Mouse (Mus musculus) gastrocnemius, postnatal 10 days (tissue): ENCODE measurements around the gene Fbxl18. TPM values are rescaled to one million over a fixed set of nuclear protein-coding genes. Genes with fewer than 3 reads are reported as not detected.
A peak's percentile ranks its signal among the peaks of the same experiment; 100 is the strongest.
"Not testable (repeated sequence)": the region's sequence is repeated elsewhere in the genome, so short reads cannot be mapped to it uniquely, and the experiment has no call there.

ENCODE experiments used
- DNase-seq: peaks from one replicate; pipeline ENCODE4 v3.0.0; 2021; ENCODE audit warnings: mixed read lengths
- total RNA-seq, 2 experiments: library from RNA; stranded (reverse); gene quantifications; 2 replicates each; pipeline ENCODE4 v1.2.3; 2021

Gene Fbxl18
- total RNA-seq, 2 experiments from 2014 or later: 7.1 to 8.4 TPM

DNA sequence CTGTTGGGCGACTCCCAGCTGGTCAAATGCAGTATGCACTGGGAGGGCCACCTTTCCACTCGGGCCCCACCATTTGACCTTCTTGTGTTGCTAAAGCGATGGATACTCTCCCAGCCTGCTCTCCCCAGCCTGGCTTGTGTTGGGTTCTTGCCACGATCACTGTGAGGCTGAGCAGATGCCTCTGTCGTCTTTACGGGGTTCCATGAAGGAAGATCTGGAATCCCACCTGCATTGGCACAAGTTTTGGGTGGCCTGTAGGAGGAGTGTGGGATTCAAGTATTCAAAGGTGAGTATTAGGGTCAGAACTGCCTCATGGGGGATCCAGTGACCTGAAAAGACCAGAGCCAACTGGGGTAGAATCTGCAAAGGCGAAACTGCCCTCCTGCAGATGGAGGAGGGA, 5.4 kb upstream of the Fbxl18 start:
- no peak for DNase-seq

DNA sequence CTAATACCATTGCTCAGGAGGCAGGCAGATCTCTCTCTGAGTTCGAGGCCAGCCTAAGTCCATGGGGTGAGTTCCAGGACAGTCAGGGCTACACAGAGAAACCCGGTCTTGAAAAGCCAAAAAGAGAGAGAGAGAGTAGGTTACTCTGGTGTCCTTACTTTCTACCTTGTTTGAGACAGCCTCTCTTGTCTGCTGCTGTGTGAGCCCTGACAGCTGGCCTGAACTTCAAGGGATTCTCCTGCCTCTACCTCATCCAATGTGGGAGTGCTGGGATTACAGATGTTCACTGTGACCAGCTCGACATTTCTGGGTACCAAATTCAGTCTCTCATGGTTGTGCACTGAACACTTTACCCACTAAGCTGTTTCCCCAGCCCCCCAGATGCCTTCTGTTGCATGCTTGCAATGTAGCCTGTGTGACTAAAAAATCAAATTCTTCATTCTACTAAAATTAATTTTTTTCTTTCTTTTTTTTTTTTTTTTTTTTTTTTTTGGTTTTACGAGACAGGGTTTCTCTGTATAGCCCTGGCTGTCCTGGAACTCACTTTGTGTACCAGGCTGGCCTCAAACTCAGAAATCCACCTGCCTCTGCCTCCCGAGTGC, 4.8 kb upstream of the Fbxl18 start:
- DNase-seq: no peak

DNA sequence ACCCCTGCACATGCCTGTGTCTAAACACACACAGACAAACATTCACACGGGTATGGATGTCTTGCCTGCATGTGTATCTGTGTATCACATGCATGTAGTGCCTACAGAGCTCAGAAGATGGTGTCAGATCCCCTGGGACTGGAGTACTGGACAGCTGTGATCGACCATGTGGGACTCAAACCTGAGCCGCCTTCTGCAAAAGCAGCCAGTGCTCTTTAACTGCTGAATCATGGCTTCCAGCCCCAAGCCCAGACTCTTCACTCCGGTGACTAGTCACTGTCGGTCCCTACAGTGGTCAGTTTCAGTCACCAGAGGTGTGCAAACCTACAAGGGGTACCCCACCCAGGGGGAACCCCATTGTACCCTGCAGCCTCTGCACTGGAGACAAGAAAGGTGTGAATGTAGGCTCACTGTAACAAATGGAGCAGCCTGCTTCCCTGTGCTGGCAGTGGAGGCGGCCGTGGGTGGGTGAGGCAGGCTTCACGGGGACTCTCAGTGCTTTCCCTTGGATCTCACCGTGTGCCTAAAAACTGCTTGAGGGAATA, 3.9 kb upstream of the Fbxl18 start:
- no peak for DNase-seq

DNA sequence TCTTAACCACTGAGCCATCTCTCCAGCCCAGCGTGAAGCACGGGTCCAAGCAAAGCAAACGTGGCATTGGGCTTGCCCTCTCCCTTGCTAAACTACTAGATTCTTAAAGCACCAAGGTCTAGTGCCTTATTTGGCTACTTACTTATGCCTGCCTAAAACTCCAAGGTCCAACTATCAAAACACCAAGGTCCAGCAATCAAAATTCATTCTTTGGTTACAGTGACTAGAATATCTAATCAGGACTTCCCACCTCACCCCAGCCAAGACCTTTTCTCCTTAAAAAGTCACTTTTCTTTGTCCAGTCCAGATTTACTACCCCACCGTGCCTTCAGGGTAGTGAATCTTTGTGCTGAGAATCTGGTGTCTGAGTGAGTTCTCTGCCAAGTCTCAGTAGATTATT, 3.1 kb upstream of the Fbxl18 start:
- DNase-seq: no peak

DNA sequence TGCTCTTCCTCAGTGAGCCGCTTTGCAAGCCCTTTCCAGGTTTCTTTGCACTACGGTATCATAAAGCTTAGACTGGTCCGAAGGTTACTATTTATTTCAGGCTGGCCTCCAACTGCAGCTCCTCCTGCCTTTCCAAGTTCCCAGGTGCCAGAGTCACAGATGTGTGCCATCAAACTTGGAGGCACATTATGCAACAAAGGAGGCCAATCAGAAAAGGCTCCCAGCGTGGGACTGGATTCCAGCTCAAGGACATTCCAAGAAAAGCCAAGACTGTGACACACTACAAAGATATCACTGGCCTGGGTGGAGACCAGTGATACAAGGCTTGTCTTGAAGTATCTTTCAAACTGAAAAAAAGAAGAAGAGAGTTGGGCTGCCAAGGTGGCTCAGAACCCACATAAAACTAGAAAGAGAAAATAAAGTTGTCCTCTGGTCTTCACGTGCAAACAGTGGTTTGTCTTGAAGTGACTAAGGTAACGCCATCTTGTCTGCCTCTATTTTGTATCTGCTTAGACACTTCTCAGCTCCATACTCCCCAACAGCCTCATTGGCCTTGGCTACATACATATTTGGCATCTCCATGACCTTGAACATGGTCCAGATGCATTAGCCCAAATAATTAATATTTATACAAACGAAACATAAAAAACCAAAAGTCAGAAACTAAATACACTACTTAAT, 2.5 kb upstream of the Fbxl18 start:
- no peak for DNase-seq

DNA sequence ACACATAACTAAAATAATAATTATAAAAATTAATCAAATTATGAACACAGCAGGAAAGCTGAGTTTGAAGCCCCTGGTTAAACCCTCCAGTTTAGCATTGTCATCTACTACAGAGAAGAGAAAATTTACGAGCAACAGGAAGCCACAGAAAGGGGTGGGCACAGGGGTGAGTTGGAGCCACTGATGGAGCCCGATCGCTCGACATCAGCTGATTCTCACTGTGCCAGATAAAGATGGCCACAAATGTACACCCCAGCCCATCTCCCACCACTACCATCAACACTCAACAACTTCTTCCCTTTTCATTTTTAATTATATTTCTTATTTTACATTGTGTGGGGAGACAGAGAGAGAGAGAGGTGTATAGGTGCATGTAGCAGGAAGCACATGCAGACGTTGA, 1.5 kb upstream of the Fbxl18 start:
- no peak for DNase-seq

DNA sequence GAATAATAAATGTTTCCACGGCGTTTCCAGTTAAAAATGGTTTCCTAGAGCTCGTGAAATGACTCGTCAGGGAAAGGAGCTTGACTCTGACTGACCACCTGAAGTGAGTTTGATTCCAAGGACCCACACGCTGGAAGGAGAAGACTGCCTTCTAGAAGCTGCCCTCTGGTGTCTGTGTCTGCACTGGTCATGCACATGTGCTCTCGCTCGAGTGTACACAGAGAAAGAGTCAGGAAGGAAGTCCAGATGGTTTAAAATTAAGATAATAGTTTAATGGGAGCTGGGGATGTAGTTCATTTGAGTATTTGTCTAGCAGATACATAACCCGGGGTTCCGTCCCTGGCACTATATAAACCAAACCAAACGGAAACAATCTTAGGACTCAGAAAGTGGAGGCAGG, 971 bp upstream of the Fbxl18 start:
- DNase-seq: no peak

DNA sequence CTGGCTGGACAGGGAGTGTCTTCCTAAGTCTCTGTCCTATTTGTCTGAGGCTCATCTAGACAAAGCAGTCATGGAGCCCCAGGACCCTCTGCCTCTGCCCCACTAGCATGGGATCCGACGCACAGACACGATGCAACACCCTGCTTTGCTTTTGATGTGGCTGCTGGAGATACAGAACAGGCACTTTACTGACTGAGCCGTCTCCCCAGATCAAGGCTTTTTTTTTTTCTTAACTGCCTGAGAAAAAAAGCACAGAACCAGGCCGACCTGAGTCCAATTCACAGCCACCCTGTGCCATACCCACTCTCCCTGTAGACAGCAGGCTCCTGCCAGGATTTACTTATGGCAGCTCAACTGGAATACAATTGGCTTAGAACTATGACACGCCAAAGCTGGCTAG, 3.8 kb downstream of the Fbxl18 start:
- no peak for DNase-seq

DNA sequence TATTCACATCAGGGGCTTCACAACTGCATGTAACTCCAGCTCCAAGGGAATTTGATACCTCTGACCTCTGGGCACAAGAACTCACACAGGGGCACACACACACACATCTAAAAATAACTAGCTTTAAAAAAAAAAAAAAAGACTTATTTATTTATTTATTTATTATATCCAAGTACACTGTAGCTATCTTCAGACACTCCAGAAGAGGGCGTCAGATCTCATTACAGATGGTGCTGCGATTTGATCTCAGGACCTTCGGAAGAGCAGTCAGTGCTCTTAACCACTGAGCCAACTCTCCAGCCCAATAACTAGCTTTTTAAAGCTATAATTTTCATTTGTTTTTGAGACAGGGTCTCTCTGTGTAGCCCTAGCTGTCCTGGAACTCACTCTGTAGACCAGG, 7.7 kb downstream of the Fbxl18 start:
- not testable (repeated sequence) for DNase-seq

DNA sequence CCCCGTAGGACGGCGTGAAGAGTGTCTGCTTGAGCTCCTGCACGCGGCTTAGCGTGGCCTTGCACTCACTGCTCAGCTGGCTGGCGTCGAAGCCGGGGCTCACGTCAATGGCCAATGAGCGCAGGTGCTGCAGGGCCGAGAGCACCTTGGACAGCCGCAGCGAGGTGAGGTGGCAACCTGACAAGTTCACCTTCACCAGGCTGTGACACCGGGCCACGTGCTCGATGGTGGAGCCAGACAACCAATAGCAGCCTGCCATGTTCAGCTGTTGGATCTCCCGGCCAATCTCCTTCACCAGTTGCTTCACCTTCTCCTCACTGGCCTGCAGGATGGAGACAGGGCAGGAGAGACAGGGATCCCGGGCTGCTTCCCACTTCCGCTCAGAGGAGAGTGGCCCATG, 8.5 kb downstream of the Fbxl18 start:
- no peak for DNase-seq

DNA sequence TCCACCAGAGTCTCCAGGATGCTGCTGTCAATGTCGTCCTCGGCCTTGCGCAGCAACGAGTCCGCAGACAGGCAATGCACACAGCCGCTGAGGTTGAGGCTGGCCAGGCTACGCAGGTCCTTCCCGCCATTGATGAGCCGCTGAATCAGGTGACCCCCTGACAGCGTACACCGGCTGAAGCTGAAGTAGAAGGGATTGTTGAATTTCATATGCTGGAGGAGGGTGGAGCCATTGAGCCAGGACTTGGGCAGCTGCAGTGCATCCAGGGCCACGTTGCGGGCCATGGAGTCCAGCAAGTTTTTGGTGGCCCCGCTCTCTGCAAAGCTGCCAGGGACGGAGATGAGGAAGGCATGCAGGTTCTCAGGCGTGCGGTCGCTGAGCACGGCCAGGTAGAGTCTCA, 9.0 kb downstream of the Fbxl18 start:
- DNase-seq: no peak

DNA sequence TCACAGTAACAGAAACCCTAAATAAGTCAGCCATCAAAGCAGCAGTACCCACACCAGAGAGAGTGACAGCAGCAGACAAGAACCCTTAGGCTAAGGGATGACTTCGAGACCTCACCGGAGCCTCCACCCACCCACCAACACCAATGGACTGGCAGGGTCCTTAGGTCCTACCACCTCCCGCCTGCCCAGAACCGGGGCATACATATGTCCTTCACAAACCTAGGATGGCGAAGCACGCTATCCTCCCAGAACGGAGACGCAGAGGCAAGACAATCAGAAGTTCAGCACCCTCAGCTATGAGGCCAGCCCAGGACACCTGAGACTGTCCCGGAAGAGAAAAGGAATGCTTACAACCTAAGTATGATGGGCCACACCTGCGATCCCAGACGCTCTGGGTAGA, 12.8 kb downstream of the Fbxl18 start:
- DNase-seq: no peak

DNA sequence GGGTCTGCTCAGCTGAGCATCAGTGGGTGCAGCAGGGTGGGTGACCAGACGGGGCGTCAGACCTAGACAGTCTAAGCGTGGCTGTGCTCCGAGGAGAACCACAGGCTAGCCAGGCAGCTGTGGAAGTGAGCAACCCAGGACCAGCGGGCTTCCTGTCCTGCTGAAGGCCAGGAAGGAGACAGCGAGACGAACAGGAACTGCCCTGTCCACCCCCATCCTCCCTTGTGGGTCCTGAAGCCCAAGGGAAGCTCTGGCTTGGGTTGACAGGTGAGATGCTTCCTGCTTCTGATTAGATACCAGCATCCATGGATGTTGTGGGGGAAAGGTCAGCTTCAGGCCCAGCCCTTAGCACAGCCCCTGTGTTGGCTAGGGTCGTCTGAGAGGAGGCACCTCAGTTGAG, 13.3 kb downstream of the Fbxl18 start:
- DNase-seq: no peak

DNA sequence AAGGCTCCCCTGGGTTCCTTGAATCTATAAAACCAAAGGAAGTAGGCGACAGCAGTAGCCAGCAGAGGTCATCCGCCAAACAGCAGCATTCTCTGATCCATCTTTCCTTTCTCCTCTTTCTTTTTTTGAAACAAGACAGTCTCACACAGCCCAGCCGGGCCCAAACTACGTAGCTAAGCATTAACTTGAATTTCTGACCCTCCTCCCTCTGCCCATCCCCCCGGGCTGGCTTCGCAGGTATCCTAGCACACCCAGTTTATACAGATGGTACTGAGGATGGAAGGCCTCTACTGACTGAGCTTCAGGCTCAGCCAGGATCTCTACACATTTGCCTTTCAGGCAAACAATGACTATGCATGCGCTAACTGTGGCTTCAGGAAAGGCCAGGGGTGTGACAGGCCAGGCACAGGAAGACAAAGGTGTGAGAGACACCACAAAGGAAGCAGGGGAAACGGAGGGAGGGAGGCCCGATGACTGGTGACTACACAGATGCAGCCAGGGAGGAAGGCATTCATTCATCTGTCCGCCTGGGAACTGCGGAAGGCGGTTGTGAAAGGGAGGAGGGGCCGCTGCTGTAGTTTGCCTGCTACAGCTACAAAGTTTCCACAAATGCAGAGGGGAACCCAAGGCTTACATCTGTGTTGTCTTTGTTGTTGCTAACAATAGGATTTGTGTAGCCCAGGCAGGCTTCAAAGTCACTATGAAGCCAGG, 14.3 kb downstream of the Fbxl18 start:
- DNase-seq: no peak

DNA sequence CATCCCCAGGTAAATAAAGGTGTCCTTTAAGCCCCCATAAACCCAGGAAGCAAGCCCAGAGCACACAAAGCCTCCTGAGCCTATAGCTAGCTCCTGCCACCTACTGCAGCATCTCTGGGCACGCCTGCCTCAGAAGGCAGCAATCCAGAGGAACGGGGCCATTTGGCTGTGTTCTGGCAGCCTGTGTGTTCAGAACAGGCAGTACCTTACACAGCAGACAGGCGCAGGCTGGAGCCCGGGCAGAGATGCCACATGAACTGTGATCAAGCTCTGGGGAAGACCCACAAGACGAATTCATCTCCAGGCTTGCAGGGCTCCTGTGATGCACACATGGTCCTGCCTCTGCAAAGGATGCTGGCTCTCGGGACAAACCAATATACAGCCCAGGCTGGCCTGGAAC, 15.0 kb downstream of the Fbxl18 start:
- DNase-seq: no peak

DNA sequence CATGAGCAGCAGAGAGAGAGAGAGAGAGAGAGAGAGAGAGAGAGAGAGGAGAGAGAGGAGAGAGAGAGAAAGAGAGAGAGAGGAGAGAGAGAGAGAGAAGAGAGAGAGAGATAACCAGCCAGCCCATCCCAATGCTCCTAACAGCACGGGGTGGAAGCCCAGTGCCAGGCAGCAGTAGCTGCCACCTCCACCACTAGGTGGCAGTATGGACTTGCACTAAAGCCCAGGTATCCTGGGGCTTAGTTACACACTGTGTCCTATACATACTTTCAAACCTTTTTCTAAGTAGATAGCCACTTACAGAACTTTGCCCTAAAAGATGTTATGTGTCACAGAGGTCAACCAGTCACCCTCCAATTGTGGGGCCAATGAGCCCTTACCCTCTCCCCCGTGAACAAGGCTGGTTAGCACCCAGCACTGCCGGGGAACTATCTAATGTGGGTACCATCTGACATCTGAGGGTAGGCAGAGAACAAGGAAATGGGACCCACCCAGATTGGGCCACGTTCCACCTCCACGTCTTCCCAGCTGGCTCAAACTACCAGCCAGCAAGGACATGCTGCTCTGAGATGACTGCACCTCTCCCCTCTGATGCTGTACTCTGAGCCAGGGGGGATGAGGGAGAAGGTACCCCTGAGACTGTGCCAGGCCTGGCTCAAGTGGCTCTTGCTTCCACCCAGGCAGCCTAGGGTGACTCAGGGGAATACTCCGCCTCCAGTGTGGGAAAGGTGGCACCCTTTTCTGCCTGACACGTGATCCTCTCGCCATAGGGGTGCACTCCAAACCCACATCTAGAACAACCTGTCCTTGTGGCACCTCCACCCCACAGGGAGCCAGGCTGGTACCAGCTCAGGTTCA, 15.7 kb downstream of the Fbxl18 start:
- peak; percentile 82 for DNase-seq

DNA sequence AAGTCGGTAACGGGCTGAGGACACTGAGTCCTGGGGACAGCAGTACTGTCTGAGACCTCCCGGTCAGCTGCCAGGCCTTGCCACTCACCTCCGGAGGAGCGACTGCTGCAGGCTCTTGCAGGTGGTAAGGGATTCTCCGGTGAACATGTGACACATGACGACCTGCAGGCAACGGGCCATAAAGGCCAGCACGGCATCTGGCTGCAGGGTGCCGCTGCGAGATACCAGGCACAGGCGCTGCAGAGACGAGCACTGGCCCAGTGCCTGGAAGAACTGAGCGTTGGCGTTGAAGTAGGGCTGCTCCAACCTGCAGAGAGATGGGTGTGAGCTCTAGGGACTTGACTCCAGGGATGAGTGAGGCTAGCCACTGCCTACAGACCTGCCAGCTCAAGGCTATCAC, 16.7 kb downstream of the Fbxl18 start:
- DNase-seq: no peak

DNA sequence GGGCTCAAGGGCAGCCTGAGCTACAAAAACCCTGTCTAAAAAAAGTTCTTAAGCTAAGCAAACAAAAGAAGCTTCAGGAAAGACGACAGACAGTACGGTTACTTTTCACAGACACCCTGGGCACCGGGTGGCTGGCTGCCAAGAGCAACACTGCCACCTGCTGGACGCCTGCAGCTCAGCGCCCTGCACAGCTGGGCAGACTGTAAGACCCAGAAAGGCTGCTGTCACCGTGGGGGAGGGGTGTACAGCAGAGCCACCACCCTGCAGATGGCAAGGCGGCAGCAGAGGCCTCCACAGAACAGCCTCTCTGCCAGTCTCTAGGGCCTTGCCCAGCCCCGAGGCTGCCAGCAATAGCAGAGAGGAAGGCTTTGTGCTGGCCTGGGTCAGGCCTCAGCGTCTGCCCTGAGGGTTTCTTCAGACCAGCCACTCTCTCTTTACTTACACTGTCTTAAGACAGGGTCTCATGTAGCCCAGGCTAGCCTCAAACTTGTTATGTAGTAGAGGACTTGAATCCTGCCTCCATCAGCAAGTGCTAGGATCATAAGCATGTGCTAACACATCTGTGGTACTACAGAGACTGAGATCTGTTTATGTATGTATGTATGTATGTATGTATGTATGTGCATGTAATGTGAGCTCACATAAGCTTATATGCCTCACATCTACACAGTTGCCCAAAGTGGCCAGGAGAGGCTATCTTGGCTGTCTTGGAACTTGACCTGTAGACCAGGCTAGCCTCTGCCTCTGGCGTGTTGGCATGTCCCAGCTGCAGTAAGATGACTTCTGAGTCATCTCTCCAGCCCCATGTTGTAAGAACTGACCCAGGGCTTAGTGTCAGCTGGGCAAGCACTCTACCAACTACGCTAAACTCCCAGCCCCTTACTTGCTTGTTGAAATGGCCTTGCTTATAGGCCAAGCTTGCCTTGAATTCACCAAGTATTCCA, 17.6 kb downstream of the Fbxl18 start:
- DNase-seq: peak; percentile 96

DNA sequence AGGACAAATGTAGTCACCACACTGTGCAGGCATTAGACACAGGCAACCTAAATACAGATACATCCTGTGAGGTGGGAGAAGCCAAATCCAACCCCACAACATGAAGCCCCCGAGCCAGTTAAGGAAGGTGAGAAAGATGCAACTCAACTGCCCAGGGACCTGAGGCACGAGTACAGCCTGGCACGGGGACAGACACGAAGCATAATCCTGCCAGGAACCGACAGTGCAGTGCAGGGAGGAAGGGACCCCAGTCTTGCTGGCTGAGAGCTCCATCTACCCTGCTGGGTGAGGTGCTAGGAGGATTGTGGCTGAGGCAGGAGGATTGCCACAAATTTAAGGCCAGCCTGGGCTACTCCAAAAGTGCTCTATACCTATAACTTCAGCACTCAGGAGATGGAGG, 18.3 kb downstream of the Fbxl18 start:
- no peak for DNase-seq

DNA sequence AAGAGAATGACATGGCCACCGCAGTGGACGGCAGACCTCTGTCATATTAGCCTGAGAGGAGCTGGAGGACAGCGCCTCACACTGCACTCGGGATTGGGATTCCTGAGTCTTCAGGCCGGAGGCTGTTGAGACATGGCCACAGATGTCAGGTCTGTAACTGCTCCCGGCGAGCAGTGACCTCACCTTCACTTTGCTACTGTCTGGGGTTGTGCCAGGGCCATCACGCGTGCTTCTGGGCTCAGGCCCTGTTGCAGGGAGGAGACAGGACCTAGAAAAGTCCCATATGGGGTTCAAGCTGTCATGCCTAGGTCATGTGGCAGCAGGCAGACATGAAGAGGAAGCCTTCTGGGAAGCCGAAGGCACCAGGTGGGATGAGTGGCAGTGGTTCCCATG, 19.7 kb downstream of the Fbxl18 start:
- no peak for DNase-seq

DNA sequence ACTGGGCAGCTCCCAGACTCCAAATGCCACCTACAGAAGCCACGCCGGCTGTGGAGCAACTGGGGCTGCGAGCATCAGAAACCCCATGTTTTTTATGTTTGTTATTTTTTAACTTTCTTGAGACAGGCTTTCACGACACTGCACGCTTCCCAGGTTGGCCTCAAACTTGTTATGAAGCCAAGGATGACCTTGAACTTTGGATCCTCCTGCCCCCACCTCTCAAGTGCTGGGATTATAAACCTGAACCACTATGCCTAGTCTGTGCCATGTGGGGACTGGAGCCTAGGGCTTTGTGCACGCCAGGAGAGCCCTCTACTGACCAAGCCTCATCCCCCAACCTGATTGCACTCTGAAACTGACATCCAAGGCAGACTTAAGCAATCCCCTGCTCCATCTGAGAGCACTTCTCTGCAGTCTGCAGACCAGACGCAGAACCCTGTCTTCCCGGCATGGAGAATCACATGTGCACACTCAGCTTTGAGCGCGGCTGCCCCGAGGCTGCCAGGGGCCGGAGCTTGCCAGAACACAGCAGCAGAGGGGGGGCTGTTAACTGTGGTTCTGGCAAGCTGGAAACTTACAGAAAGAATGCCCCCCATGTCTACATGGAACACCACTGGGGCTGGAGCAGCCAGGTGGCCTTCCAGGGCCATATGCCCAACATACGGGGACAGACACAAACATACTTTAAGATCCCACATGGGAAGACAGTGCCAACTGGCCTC, 20.3 kb downstream of the Fbxl18 start:
- no peak for DNase-seq
